In genomic region chr3:51358181-51358580, GRCm38 (mm10) we compare ENCODE assay signal across 8 mouse cellular contexts. TPM values are rescaled to one million over a fixed set of nuclear protein-coding genes. Genes with fewer than 3 reads are reported as not detected.
DNase-seq lines count a peak whose midpoint lies in the region; ATAC-seq lines count a peak whose summit lies in the region.

No protein-coding gene starts in this region.

- DNase-seq in A20 (ENCODE audit: low read depth, low spot score), result peak; percentile 94
- DNase-seq in adrenal gland, adult (ENCODE audit: inconsistent age in 2 of 2, low spot score in 1 of 2), result peak; percentile 75 to 96
- DNase-seq in kidney, postnatal 36 days, result peak; percentile 37 to 56
- DNase-seq in neural tube, embryonic 11.5 days (ENCODE audit: low spot score), result peak; percentile 74
- peak; percentile 44 to 66 for DNase-seq in thymus, adult 18-20 months

- no peak overlapping the region for H3K27ac ChIP-seq in embryonic facial prominence, embryonic 12.5 days
- no peak overlapping the region for H3K27ac ChIP-seq in heart, embryonic 15.5 days
- H3K27ac ChIP-seq in liver, embryonic 16.5 days (ENCODE audit: low read length), result 0 out of 2 replicates have a peak overlapping the region, but pooled peaks have one; percentile 38
- no peak overlapping the region for H3K27ac ChIP-seq in neural tube, embryonic 11.5 days (ENCODE audit: low read depth, low read length)

- H3K36me3 ChIP-seq in embryonic facial prominence, embryonic 12.5 days, result no peaks in the 10 kb centered on the region
- H3K36me3 ChIP-seq in heart, embryonic 15.5 days, result no peaks in the 10 kb centered on the region
- H3K36me3 ChIP-seq in liver, embryonic 16.5 days (ENCODE audit: control insufficient read depth, insufficient read depth), result no peaks in the 10 kb centered on the region
- H3K36me3 ChIP-seq in neural tube, embryonic 11.5 days (ENCODE audit: control insufficient read depth, insufficient read depth, low read length), result no peaks in the 10 kb centered on the region

- H3K9me3 ChIP-seq in embryonic facial prominence, embryonic 12.5 days, result no peaks in the 10 kb centered on the region
- H3K9me3 ChIP-seq in heart, embryonic 15.5 days (replicated peaks), result no peaks in the 10 kb centered on the region
- no peaks in the 10 kb centered on the region for H3K9me3 ChIP-seq in liver, embryonic 16.5 days (replicated peaks; ENCODE audit: control insufficient read depth, low read length)
- H3K9me3 ChIP-seq in neural tube, embryonic 11.5 days (ENCODE audit: control insufficient read depth, low read length), result no peaks in the 10 kb centered on the region

- no peaks in the 10 kb centered on the region for H3K4me1 ChIP-seq in embryonic facial prominence, embryonic 12.5 days
- H3K4me1 ChIP-seq in heart, embryonic 15.5 days (replicated peaks), result peaks cover 20% of the 10 kb centered on the region
- H3K4me1 ChIP-seq in liver, embryonic 16.5 days (ENCODE audit: control insufficient read depth, low read depth, low read length), result peaks cover 32% of the 10 kb centered on the region
- H3K4me1 ChIP-seq in neural tube, embryonic 11.5 days (ENCODE audit: control insufficient read depth, insufficient read depth, low read length), result no peaks in the 10 kb centered on the region

- peak overlapping the region; percentile 68 for H3K4me3 ChIP-seq in embryonic facial prominence, embryonic 12.5 days
- H3K4me3 ChIP-seq in heart, embryonic 15.5 days, result peak overlapping the region; percentile 62
- H3K4me3 ChIP-seq in liver, embryonic 16.5 days (ENCODE audit: low read depth, low read length), result peak overlapping the region; percentile 70
- H3K4me3 ChIP-seq in neural tube, embryonic 11.5 days (ENCODE audit: low read depth, low read length), result peak overlapping the region; percentile 62

- WGBS in embryonic facial prominence, embryonic 12.5 days, result under 1% methylated on average over 15 of the region's 15 CpGs
- WGBS in heart, embryonic 15.5 days, result 6% methylated on average over 15 of the region's 15 CpGs
- under 1% methylated on average over 15 of the region's 15 CpGs for WGBS in liver, embryonic 16.5 days (ENCODE audit: insufficient replicate concordance)
- under 1% methylated on average over 15 of the region's 15 CpGs for WGBS in neural tube, embryonic 11.5 days

- H3K4me2 ChIP-seq in embryonic facial prominence, embryonic 12.5 days (replicated peaks), result peak overlapping the region; percentile 77
- H3K4me2 ChIP-seq in heart, embryonic 15.5 days, result peak overlapping the region; percentile 85
- peak overlapping the region; percentile 93 for H3K4me2 ChIP-seq in liver, embryonic 16.5 days (ENCODE audit: low read depth, low read length)
- peak overlapping the region; percentile 45 for H3K4me2 ChIP-seq in neural tube, embryonic 11.5 days (ENCODE audit: low read depth)

- H3K9ac ChIP-seq in embryonic facial prominence, embryonic 12.5 days, result no peak overlapping the region
- H3K9ac ChIP-seq in heart, embryonic 15.5 days, result 0 out of 2 replicates have a peak overlapping the region, but pooled peaks have one; percentile 3
- peak overlapping the region; percentile 40 for H3K9ac ChIP-seq in liver, embryonic 16.5 days (ENCODE audit: low read depth, low read length)
- H3K9ac ChIP-seq in neural tube, embryonic 11.5 days (ENCODE audit: low read length), result no peak overlapping the region

- H3K27me3 ChIP-seq in embryonic facial prominence, embryonic 12.5 days, result no peaks in the 10 kb centered on the region
- no peaks in the 10 kb centered on the region for H3K27me3 ChIP-seq in heart, embryonic 15.5 days
- H3K27me3 ChIP-seq in liver, embryonic 16.5 days (ENCODE audit: control insufficient read depth, insufficient read depth, low read depth, low read length), result no peaks in the 10 kb centered on the region
- 0 out of 2 replicates have a peak, but pooled peaks cover 3% of the 10 kb centered on the region for H3K27me3 ChIP-seq in neural tube, embryonic 11.5 days (ENCODE audit: control insufficient read depth, insufficient read depth, low read length)

- no peak for ATAC-seq in embryonic facial prominence, embryonic 12.5 days (ENCODE audit: insufficient number of reproducible peaks, insufficient read depth, low FRiP score, low TSS enrichment)
- no peak for ATAC-seq in heart, embryonic 15.5 days (replicated peaks; ENCODE audit: insufficient number of reproducible peaks, insufficient read depth, low FRiP score, low read depth)
- peak; percentile 65 for ATAC-seq in liver, embryonic 16.5 days (ENCODE audit: low read depth)
- peak; percentile 46; the same call in 1 of the 2 replicates for ATAC-seq in neural tube, embryonic 11.5 days (ENCODE audit: insufficient read depth, low FRiP score, low TSS enrichment)

RNA-seq across cellular contexts. Expression of gene Elf2, which starts 17.7 kb away (rescaled TPM):
- polyA plus RNA-seq in embryonic facial prominence, embryonic 12.5 days (2016; fragmentation: Nextera tagmentation; extraction: Ambion mirVana), result 48.2 and 54.8 TPM in 2 replicates
- 51.3 and 55.4 TPM in 2 replicates for polyA plus RNA-seq in heart, embryonic 15.5 days (2015; fragmentation: Nextera tagmentation; extraction: Ambion mirVana)
- polyA plus RNA-seq in liver, embryonic 16.5 days (2015; fragmentation: Nextera tagmentation; extraction: Ambion mirVana), result 19.0 and 20.0 TPM in 2 replicates
- 38.4 and 47.3 TPM in 2 replicates for polyA plus RNA-seq in neural tube, embryonic 11.5 days (2014; fragmentation: Nextera tagmentation; extraction: Ambion mirVana)

RNA-seq across cellular contexts. Expression of gene Mgarp, which starts 38.4 kb away (rescaled TPM):
- polyA plus RNA-seq in embryonic facial prominence, embryonic 12.5 days (2016; fragmentation: Nextera tagmentation; extraction: Ambion mirVana), result 8.6 and 12.6 TPM in 2 replicates
- 6.9 and 9.5 TPM in 2 replicates for polyA plus RNA-seq in heart, embryonic 15.5 days (2015; fragmentation: Nextera tagmentation; extraction: Ambion mirVana)
- 3.0 TPM in 2 replicates for polyA plus RNA-seq in liver, embryonic 16.5 days (2015; fragmentation: Nextera tagmentation; extraction: Ambion mirVana)
- polyA plus RNA-seq in neural tube, embryonic 11.5 days (2014; fragmentation: Nextera tagmentation; extraction: Ambion mirVana), result 4.2 and 6.7 TPM in 2 replicates

RNA-seq across cellular contexts. Expression of gene Ndufc1, which starts 50.6 kb away (rescaled TPM):
- 685 and 686 TPM in 2 replicates for polyA plus RNA-seq in embryonic facial prominence, embryonic 12.5 days (2016; fragmentation: Nextera tagmentation; extraction: Ambion mirVana)
- 1,150 and 1,902 TPM in 2 replicates for polyA plus RNA-seq in heart, embryonic 15.5 days (2015; fragmentation: Nextera tagmentation; extraction: Ambion mirVana)
- 397 and 419 TPM in 2 replicates for polyA plus RNA-seq in liver, embryonic 16.5 days (2015; fragmentation: Nextera tagmentation; extraction: Ambion mirVana)
- 654 and 724 TPM in 2 replicates for polyA plus RNA-seq in neural tube, embryonic 11.5 days (2014; fragmentation: Nextera tagmentation; extraction: Ambion mirVana)

RNA-seq across cellular contexts. Expression of gene Naa15, which starts 56.8 kb away (rescaled TPM):
- 58.0 and 65.4 TPM in 2 replicates for polyA plus RNA-seq in embryonic facial prominence, embryonic 12.5 days (2016; fragmentation: Nextera tagmentation; extraction: Ambion mirVana)
- polyA plus RNA-seq in heart, embryonic 15.5 days (2015; fragmentation: Nextera tagmentation; extraction: Ambion mirVana), result 36.5 and 42.5 TPM in 2 replicates
- polyA plus RNA-seq in liver, embryonic 16.5 days (2015; fragmentation: Nextera tagmentation; extraction: Ambion mirVana), result 15.3 and 16.3 TPM in 2 replicates
- polyA plus RNA-seq in neural tube, embryonic 11.5 days (2014; fragmentation: Nextera tagmentation; extraction: Ambion mirVana), result 46.8 and 51.7 TPM in 2 replicates

Comparison
In these comparisons a context has a peak if more than half of its experiments do, and no peak if none do; other contexts are left out.
1. ATAC-seq: peak in liver, embryonic 16.5 days (single experiment) and neural tube, embryonic 11.5 days (single experiment); none in embryonic facial prominence, embryonic 12.5 days (single experiment) and heart, embryonic 15.5 days (single experiment).
2. H3K9ac ChIP-seq: peak in heart, embryonic 15.5 days (single experiment) and liver, embryonic 16.5 days (single experiment); none in embryonic facial prominence, embryonic 12.5 days (single experiment) and neural tube, embryonic 11.5 days (single experiment).
3. Peak in every context shown above with its lines, with median percentiles within 50 percentile points of each other: DNase-seq, H3K4me2 ChIP-seq and H3K4me3 ChIP-seq.